Mouse (Mus musculus): ENCODE measurements around the gene Vwa8. TPM values are rescaled to one million over a fixed set of nuclear protein-coding genes. Genes with fewer than 3 reads are reported as not detected.

Gene Vwa8
- polyA plus RNA-seq, 2 experiments, result 11.8 to 14.0 TPM

- Histone ChIP-seq H3K27ac (replicated peaks; ENCODE audit: low read depth, low read length) (no peak overlapping the region), H3K36me3 (ENCODE audit: control insufficient read depth, insufficient read depth, low read length) (0 out of 2 replicates have a peak, but pooled peaks cover 3% of the 10 kb centered on the region), H3K4me2 (replicated peaks; ENCODE audit: low read depth, low read length, severe bottlenecking) (no peak overlapping the region), H3K9ac (ENCODE audit: low read depth, low read length, severe bottlenecking) (no peak overlapping the region), H3K4me1 (ENCODE audit: control insufficient read depth, insufficient read depth, low read length) (peaks cover 15% of the 10 kb centered on the region), H3K9me3 (ENCODE audit: control insufficient read depth, low read length) (no peaks in the 10 kb centered on the region), H3K27me3 (ENCODE audit: control insufficient read depth, insufficient read depth, low read length) (no peaks in the 10 kb centered on the region), H3K4me3 (replicated peaks; ENCODE audit: low read length) (no peak overlapping the region)
- TF ChIP-seq POLR2A (IDR thresholded peaks at IDR 0.05; ENCODE audit: borderline replicate concordance, extremely low read depth, insufficient read depth, insufficient read length), result no peak
- DNase-seq (ENCODE audit: low spot score) (no peak), ATAC-seq (ENCODE audit: low FRiP score, low read depth) (no peak)
- WGBS, result 75% methylated on average over 7 of the region's 7 CpGs
Observed at GRCm38 (mm10) chr14:79183261-79183660, 334.4 kb downstream of the Vwa8 start.

GRCm38 (mm10) chr14:79184071-79184470, 335.2 kb downstream of the Vwa8 start:
- no peak for DNase-seq (ENCODE audit: low spot score)
- Histone ChIP-seq H3K4me2 (replicated peaks; ENCODE audit: low read depth, low read length, severe bottlenecking) (no peak overlapping the region), H3K9ac (ENCODE audit: low read depth, low read length, severe bottlenecking) (no peak overlapping the region), H3K4me1 (ENCODE audit: control insufficient read depth, insufficient read depth, low read length) (peaks cover 14% of the 10 kb centered on the region), H3K4me3 (replicated peaks; ENCODE audit: low read length) (no peak overlapping the region), H3K27me3 (ENCODE audit: control insufficient read depth, insufficient read depth, low read length) (no peaks in the 10 kb centered on the region), H3K27ac (replicated peaks; ENCODE audit: low read depth, low read length) (no peak overlapping the region), H3K36me3 (ENCODE audit: control insufficient read depth, insufficient read depth, low read length) (0 out of 2 replicates have a peak, but pooled peaks cover 3% of the 10 kb centered on the region), H3K9me3 (ENCODE audit: control insufficient read depth, low read length) (no peaks in the 10 kb centered on the region)
- no peak for ATAC-seq (ENCODE audit: low FRiP score, low read depth)
- no peak for TF ChIP-seq POLR2A (IDR thresholded peaks at IDR 0.05; ENCODE audit: borderline replicate concordance, extremely low read depth, insufficient read depth, insufficient read length)
- WGBS, result 83% methylated on average over 10 of the region's 10 CpGs

- H3K27ac ChIP-seq (replicated peaks; ENCODE audit: low read depth, low read length), result no peak overlapping the region
- no peak overlapping the region for H3K4me3 ChIP-seq (replicated peaks; ENCODE audit: low read length)
- H3K27me3 ChIP-seq (ENCODE audit: control insufficient read depth, insufficient read depth, low read length), result no peaks in the 10 kb centered on the region
- 0 out of 2 replicates have a peak, but pooled peaks cover 3% of the 10 kb centered on the region for H3K36me3 ChIP-seq (ENCODE audit: control insufficient read depth, insufficient read depth, low read length)
- ATAC-seq (ENCODE audit: low FRiP score, low read depth) (peak; percentile 21; the same call in 1 of the 2 replicates), DNase-seq (ENCODE audit: low spot score) (peak; percentile 45)
- H3K9ac ChIP-seq (ENCODE audit: low read depth, low read length, severe bottlenecking), result no peak overlapping the region
- H3K4me1 ChIP-seq (ENCODE audit: control insufficient read depth, insufficient read depth, low read length), result peaks cover 10% of the 10 kb centered on the region
- TF ChIP-seq POLR2A (IDR thresholded peaks at IDR 0.05; ENCODE audit: borderline replicate concordance, extremely low read depth, insufficient read depth, insufficient read length), result no peak
- no peak overlapping the region for H3K4me2 ChIP-seq (replicated peaks; ENCODE audit: low read depth, low read length, severe bottlenecking)
- no peaks in the 10 kb centered on the region for H3K9me3 ChIP-seq (ENCODE audit: control insufficient read depth, low read length)
- 66% methylated on average over 11 of the region's 11 CpGs for WGBS
Observed at GRCm38 (mm10) chr14:79185018-79185685, 336.3 kb downstream of the Vwa8 start.

GRCm38 (mm10) chr14:79186976-79187375, 338.1 kb downstream of the Vwa8 start:
- no peak overlapping the region for H3K4me2 ChIP-seq (replicated peaks; ENCODE audit: low read depth, low read length, severe bottlenecking)
- H3K9me3 ChIP-seq (ENCODE audit: control insufficient read depth, low read length), result no peaks in the 10 kb centered on the region
- no peak overlapping the region for H3K9ac ChIP-seq (ENCODE audit: low read depth, low read length, severe bottlenecking)
- ATAC-seq (ENCODE audit: low FRiP score, low read depth) (no peak), DNase-seq (ENCODE audit: low spot score) (no peak)
- no peak overlapping the region for H3K4me3 ChIP-seq (replicated peaks; ENCODE audit: low read length)
- no peak overlapping the region for H3K27ac ChIP-seq (replicated peaks; ENCODE audit: low read depth, low read length)
- WGBS, result 91% methylated on average over 1 of the region's 1 CpGs
- no peak for TF ChIP-seq POLR2A (IDR thresholded peaks at IDR 0.05; ENCODE audit: borderline replicate concordance, extremely low read depth, insufficient read depth, insufficient read length)
- H3K36me3 ChIP-seq (ENCODE audit: control insufficient read depth, insufficient read depth, low read length), result 0 out of 2 replicates have a peak, but pooled peaks cover 3% of the 10 kb centered on the region
- H3K4me1 ChIP-seq (ENCODE audit: control insufficient read depth, insufficient read depth, low read length), result peaks cover 6% of the 10 kb centered on the region
- no peaks in the 10 kb centered on the region for H3K27me3 ChIP-seq (ENCODE audit: control insufficient read depth, insufficient read depth, low read length)

- Histone ChIP-seq H3K27me3 (ENCODE audit: control insufficient read depth, insufficient read depth, low read length) (no peaks in the 10 kb centered on the region), H3K4me1 (ENCODE audit: control insufficient read depth, insufficient read depth, low read length) (peaks cover 22% of the 10 kb centered on the region), H3K36me3 (ENCODE audit: control insufficient read depth, insufficient read depth, low read length) (no peaks in the 10 kb centered on the region), H3K4me3 (replicated peaks; ENCODE audit: low read length) (no peak overlapping the region), H3K9me3 (ENCODE audit: control insufficient read depth, low read length) (no peaks in the 10 kb centered on the region), H3K4me2 (replicated peaks; ENCODE audit: low read depth, low read length, severe bottlenecking) (no peak overlapping the region), H3K9ac (ENCODE audit: low read depth, low read length, severe bottlenecking) (no peak overlapping the region), H3K27ac (replicated peaks; ENCODE audit: low read depth, low read length) (no peak overlapping the region)
- DNase-seq (ENCODE audit: low spot score), result no peak
- no peak for TF ChIP-seq POLR2A (IDR thresholded peaks at IDR 0.05; ENCODE audit: borderline replicate concordance, extremely low read depth, insufficient read depth, insufficient read length)
- WGBS, result 64% methylated on average over 3 of the region's 3 CpGs
- ATAC-seq (ENCODE audit: low FRiP score, low read depth), result no peak
Observed at GRCm38 (mm10) chr14:79196711-79197110, 347.9 kb downstream of the Vwa8 start.

Measured in limb, embryonic 14.5 days (tissue).